Mouse (Mus musculus) lung, postnatal 4 days (tissue): ENCODE results near the gene Strn3.
"Not testable (repeated sequence)": the region's sequence is repeated elsewhere in the genome, so short reads cannot be mapped to it uniquely, and the experiment has no call there.

ENCODE experiments used
- DNase-seq, 2 experiments: peaks; one replicate each; pipeline ENCODE4 v3.0.0; 2021

Gene Strn3

GRCm38 (mm10) chr12:51603306-51603705, 88.4 kb downstream of the Strn3 start:
- DNase-seq = no peak

- no peak for DNase-seq
These were observed 97.6 kb downstream of the Strn3 start for GRCm38 (mm10) chr12:51594030-51594470.

GRCm38 (mm10) chr12:51593229-51594029, 98.3 kb downstream of the Strn3 start, which contains the start of gene Coch:
TSS of gene Coch (plus strand) at chr12:51593341.
- DNase-seq = no peak

GRCm38 (mm10) chr12:51592888-51593228, 98.8 kb downstream of the Strn3 start:
- DNase-seq = peak in 1 of 2 experiments; percentile 8

- DNase-seq = no peak
These were observed 99.8 kb downstream of the Strn3 start for GRCm38 (mm10) chr12:51591921-51592320.

- DNase-seq = no peak
These were observed 102.4 kb downstream of the Strn3 start for GRCm38 (mm10) chr12:51589263-51589662.

- not testable (repeated sequence) for DNase-seq
These were observed 113.9 kb downstream of the Strn3 start for GRCm38 (mm10) chr12:51577816-51578215.

- DNase-seq = no peak
These were observed 119.0 kb downstream of the Strn3 start for GRCm38 (mm10) chr12:51572651-51573050.

GRCm38 (mm10) chr12:51569944-51570343, 121.8 kb downstream of the Strn3 start:
- no peak for DNase-seq

GRCm38 (mm10) chr12:51569472-51569871, 122.2 kb downstream of the Strn3 start:
- DNase-seq = no peak

GRCm38 (mm10) chr12:51567225-51567624, 124.5 kb downstream of the Strn3 start:
- DNase-seq = no peak

- DNase-seq = no peak
These were observed 130.3 kb downstream of the Strn3 start for GRCm38 (mm10) chr12:51561416-51561815.
